9 mouse cellular contexts compared by ENCODE assay signal in the genomic region with DNA sequence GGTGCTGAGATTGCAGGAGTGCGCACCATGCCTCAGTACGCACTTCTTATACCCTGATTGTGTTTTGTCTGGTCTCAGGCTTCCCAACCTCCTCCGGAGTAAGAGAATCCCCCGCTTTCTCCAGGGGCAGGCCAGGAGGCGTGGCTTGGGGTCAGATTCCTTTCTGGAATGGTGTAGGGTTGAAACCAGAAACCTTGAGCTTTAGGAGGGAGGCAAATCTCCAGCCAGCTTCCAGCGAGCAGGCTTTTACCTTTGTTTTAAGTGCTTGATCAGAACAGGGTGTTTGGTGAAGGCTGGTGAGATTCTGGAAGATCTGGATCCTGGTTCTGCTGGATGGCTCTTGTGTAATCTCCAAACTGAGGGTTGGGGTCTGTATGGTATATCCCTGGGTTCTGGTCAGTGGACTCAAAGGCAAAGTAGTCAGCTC. TPM values are rescaled to one million over a fixed set of nuclear protein-coding genes. Genes with fewer than 3 reads are reported as not detected.
DNase-seq lines count a peak whose midpoint lies in the region; ATAC-seq and TF ChIP-seq lines count a peak whose summit lies in the region.
"Had no signal": no experiment of that assay in that cellular context is flagged by ENCODE, and none has a peak within 500 bp of the region (broad histone marks: within the 10 kb centered on the region; RNA-seq: fewer than 3 reads in every experiment).

No protein-coding gene starts in this region.

- 20% methylated on average over 6 of the region's 6 CpGs for WGBS in heart, postnatal 0 days

- intact Hi-C loops in left cerebral cortex, postnatal 14 days (cut with DNase I): loop anchor here (5.0 kb wide), 1 partner anchor 55 kb away; no protein-coding TSS in a partner anchor

- H3K4me1 ChIP-seq in heart, postnatal 0 days (ENCODE audit: control insufficient read depth, insufficient read depth): peaks cover 5% of the 10 kb centered on the region; the same call in 1 of the 2 replicates
- peaks cover 20% of the 10 kb centered on the region for H3K4me1 ChIP-seq in testis, adult 2 months (ENCODE audit: control insufficient read depth, insufficient read depth, low read length)

- H3K27ac ChIP-seq in heart, postnatal 0 days (ENCODE audit: low read depth): no peak overlapping the region
- H3K27ac ChIP-seq in testis, adult 2 months (ENCODE audit: control insufficient read depth, insufficient read depth, low read depth, low read length): peak overlapping the region; percentile 79; the same call in 1 of the 2 replicates

- no peaks in the 10 kb centered on the region for H3K27me3 ChIP-seq in heart, postnatal 0 days (ENCODE audit: control insufficient read depth, insufficient read depth, low read length)
- H3K27me3 ChIP-seq in testis, adult 2 months (ENCODE audit: control insufficient read depth, insufficient read depth, low read length): no peaks in the 10 kb centered on the region

- H3K4me3 ChIP-seq in heart, postnatal 0 days (ENCODE audit: low read depth, low read length): no peak overlapping the region
- no peak overlapping the region for H3K4me3 ChIP-seq in testis, adult 2 months (ENCODE audit: control insufficient read depth, low read depth, low read length)
- H3K4me3 ChIP-seq: erythroblast, embryonic 14.5 days had no signal

- TF ChIP-seq CTCF in heart, postnatal 0 days (IDR thresholded peaks at IDR 0.05; ENCODE audit: low read depth): no peak
- no peak for TF ChIP-seq CTCF in testis, adult 2 months (IDR thresholded peaks at IDR 0.05; ENCODE audit: control insufficient read depth, insufficient read depth, insufficient replicate concordance, low read depth, low read length)

- no peak overlapping the region; the same call in 1 of the 2 replicates for H3K9ac ChIP-seq in heart, postnatal 0 days (replicated peaks; ENCODE audit: low read depth, low read length)

- DNase-seq in adrenal gland, adult (ENCODE audit: inconsistent age in 2 of 2, low spot score in 1 of 2): peak; percentile 51 to 67
- DNase-seq in adrenal gland, adult 8-10 months: no peak
- DNase-seq in adipocyte (ENCODE audit: low spot score): peak; percentile 41
- DNase-seq in heart, postnatal 0 days (ENCODE audit: low spot score): peak; percentile 26
- DNase-seq in lung, postnatal 10 days: peak; percentile 55
- DNase-seq in left cerebral cortex, postnatal 14 days (ENCODE audit: low spot score in 2 of 2): no peak
- no peak for DNase-seq in T-cell, adult 2 months (ENCODE audit: low spot score)

- H3K36me3 ChIP-seq in heart, postnatal 0 days (replicated peaks; ENCODE audit: control insufficient read depth, insufficient read depth, low read length): no peaks in the 10 kb centered on the region
- H3K36me3 ChIP-seq in testis, adult 2 months (ENCODE audit: control insufficient read depth, insufficient read depth, low read length): no peaks in the 10 kb centered on the region

- no peak for ATAC-seq in heart, postnatal 0 days (ENCODE audit: insufficient read depth, low read depth)

- H3K9me3 ChIP-seq in heart, postnatal 0 days (replicated peaks; ENCODE audit: control insufficient read depth, low read length): no peaks in the 10 kb centered on the region

- TF ChIP-seq POLR2A in testis, adult 2 months (IDR thresholded peaks at IDR 0.05; ENCODE audit: control insufficient read depth, low read depth, low read length): no peak

- no peak for TF ChIP-seq EP300 in heart, postnatal 0 days (IDR thresholded peaks at IDR 0.05; ENCODE audit: low read depth)

- H3K4me2 ChIP-seq in heart, postnatal 0 days (ENCODE audit: low read depth, low read length): peak overlapping the region; percentile 31; the same call in 1 of the 2 replicates

RNA-seq across cellular contexts. Expression of a gene that starts 5.1 kb away (rescaled TPM):
- total RNA-seq in adrenal gland, adult 8-10 months (2022): 10 to 100 TPM; 62.4 to 82.4 (median 71.7) TPM
- 17.7 and 22.5 TPM in 2 replicates for total RNA-seq in heart, postnatal 0 days (2014; rRNA removed; ENCODE audit: low replicate concordance)
- 4.3 and 4.4 TPM in 2 replicates for polyA plus RNA-seq in heart, postnatal 0 days (2015; fragmentation: Nextera tagmentation; extraction: Ambion mirVana)
- 13.0 and 17.0 TPM in 2 replicates for polyA plus RNA-seq in testis, adult 2 months (2012; rRNA removed)
- total RNA-seq in left cerebral cortex, postnatal 14 days (2021): 10 to 100 TPM; 97.4 to 97.8 TPM

RNA-seq across cellular contexts. Expression of a gene that starts 16.2 kb away (rescaled TPM):
- 1 to 10 TPM; 1.8 to 4.8 (median 4.5) TPM for total RNA-seq in adrenal gland, adult 8-10 months (2022)
- not detected in 2 replicates for total RNA-seq in heart, postnatal 0 days (2014; rRNA removed; ENCODE audit: low replicate concordance)
- not detected in 2 replicates for polyA plus RNA-seq in heart, postnatal 0 days (2015; fragmentation: Nextera tagmentation; extraction: Ambion mirVana)
- polyA plus RNA-seq in testis, adult 2 months (2012; rRNA removed): 1.3 TPM in 2 replicates
- 10 to 100 TPM; 70.9 to 76.8 TPM for total RNA-seq in left cerebral cortex, postnatal 14 days (2021)
- polyA plus RNA-seq: erythroblast, embryonic 14.5 days had no signal

RNA-seq across cellular contexts. Expression of a gene that starts 20.9 kb away (rescaled TPM):
- total RNA-seq in adrenal gland, adult 8-10 months (2022): not detected
- not detected in 2 replicates for total RNA-seq in heart, postnatal 0 days (2014; rRNA removed; ENCODE audit: low replicate concordance)
- polyA plus RNA-seq in heart, postnatal 0 days (2015; fragmentation: Nextera tagmentation; extraction: Ambion mirVana): not detected in 2 replicates
- 83.0 and 90.6 TPM in 2 replicates for polyA plus RNA-seq in testis, adult 2 months (2012; rRNA removed)
- total RNA-seq in left cerebral cortex, postnatal 14 days (2021): under 1 TPM in 1 of 2 experiments, not detected in 1; 0.29 TPM
- polyA plus RNA-seq: erythroblast, embryonic 14.5 days had no signal

RNA-seq across cellular contexts. Expression of a gene that starts 24.3 kb away (rescaled TPM):
- 10 to 100 TPM; 34.0 to 48.5 (median 42.5) TPM for total RNA-seq in adrenal gland, adult 8-10 months (2022)
- 83.9 and 161 TPM in 2 replicates for total RNA-seq in heart, postnatal 0 days (2014; rRNA removed; ENCODE audit: low replicate concordance)
- 57.3 and 61.5 TPM in 2 replicates for polyA plus RNA-seq in heart, postnatal 0 days (2015; fragmentation: Nextera tagmentation; extraction: Ambion mirVana)
- 37.1 and 44.4 TPM in 2 replicates for polyA plus RNA-seq in testis, adult 2 months (2012; rRNA removed)
- total RNA-seq in left cerebral cortex, postnatal 14 days (2021): 10 to 100 TPM; 25.2 to 32.2 TPM

RNA-seq across cellular contexts. Expression of a gene that starts 47.5 kb away (rescaled TPM):
- total RNA-seq in adrenal gland, adult 8-10 months (2022): not detected
- not detected in 2 replicates for total RNA-seq in heart, postnatal 0 days (2014; rRNA removed; ENCODE audit: low replicate concordance)
- polyA plus RNA-seq in heart, postnatal 0 days (2015; fragmentation: Nextera tagmentation; extraction: Ambion mirVana): not detected in 2 replicates
- 0.26 TPM in 1 of 2 replicates, not detected in the other for polyA plus RNA-seq in testis, adult 2 months (2012; rRNA removed)
- not detected for total RNA-seq in left cerebral cortex, postnatal 14 days (2021)
- polyA plus RNA-seq: erythroblast, embryonic 14.5 days had no signal

Comparison
In these comparisons a context has a peak if more than half of its experiments do, and no peak if none do; other contexts are left out.
1. DNase-seq: peak in adrenal gland, adult (2 of 2), adipocyte (single experiment), heart, postnatal 0 days (single experiment) and lung, postnatal 10 days (single experiment); none in adrenal gland, adult 8-10 months (single experiment), left cerebral cortex, postnatal 14 days (0 of 2) and T-cell, adult 2 months (single experiment).
2. RNA of a gene that starts 16.2 kb away (total RNA-seq): 70.9 to 76.8 TPM in left cerebral cortex, postnatal 14 days; 1.8 to 4.8 TPM in adrenal gland, adult 8-10 months and not detected in heart, postnatal 0 days; every median in the first group is over 10 times any median in the second.